Mouse (Mus musculus) bone marrow, adult 2 months (tissue): ENCODE measurements around the gene Lrrc7. TPM values are rescaled to one million over a fixed set of nuclear protein-coding genes. Genes with fewer than 3 reads are reported as not detected.

Source experiments
- H3K27ac ChIP-seq: fragments of 200-500 bp; 2 replicates; pipeline ENCODE4 v1.5.1; 2012; ENCODE audit warnings: low read depth, mild to moderate bottlenecking, control low read depth, inconsistent platforms, low read length; ENCODE audit not compliant: control insufficient read depth, poor library complexity, insufficient read depth
- H3K4me1 ChIP-seq: fragments of 200-500 bp; 2 replicates; pipeline ENCODE4 v1.6.1; 2011; ENCODE audit warnings: low read length; ENCODE audit not compliant: control insufficient read depth, insufficient read depth
- H3K4me3 ChIP-seq: fragments of 200-500 bp; replicated peaks from 2 replicates; pipeline ENCODE3; 2011; ENCODE audit warnings: mild to moderate bottlenecking, low read depth, low read length, control low read depth; ENCODE audit not compliant: control insufficient read depth
- CTCF ChIP-seq: fragments of 200-500 bp; IDR thresholded peaks from 2 replicates; pipeline ENCODE4 v1.5.1; 2011; ENCODE audit warnings: low read length, control low read depth; ENCODE audit not compliant: control insufficient read depth, insufficient read depth
- POLR2A ChIP-seq: fragments of 200-500 bp; IDR thresholded peaks from 2 replicates; pipeline ENCODE4 v1.6.1; 2011; ENCODE audit warnings: low read depth, mild to moderate bottlenecking, control low read depth, low read length, borderline replicate concordance; ENCODE audit not compliant: control insufficient read depth
- WGBS: fragments of 180-500 bp; shearing (Covaris S2); methylation state at CpG from one replicate; pipeline ENCODE4 v1.1.7; 2018; 5-methylcytosine and 5-hydroxymethylcytosine counted together
- polyA plus RNA-seq: library from polyadenylated mRNA; stranded (reverse); fragments of >200 nt; gene quantifications from 2 replicates; pipeline ENCODE4 v1.2.4, GENCODE M21; 2011; ENCODE audit warnings: low replicate concordance; ENCODE audit not compliant: missing spikeins, insufficient read depth, insufficient read length

The Lrrc7 gene
- polyA plus RNA-seq, 1 experiment: not detected

- Histone ChIP-seq H3K27ac (no peak overlapping the region), H3K4me3 (no peak overlapping the region), H3K4me1 (no peaks in the 10 kb centered on the region; the same call in 1 of the 2 replicates)
- 84% methylated on average over 2 of the region's 2 CpGs for WGBS
- no peak for TF ChIP-seq CTCF
- TF ChIP-seq POLR2A: no peak
These were observed 496.8 kb downstream of the Lrrc7 start for GRCm38 (mm10) chr3:158065256-158065655.

- H3K4me3 ChIP-seq: no peak overlapping the region
- 0 out of 2 replicates have a peak overlapping the region, but pooled peaks have one; percentile 24 for H3K27ac ChIP-seq
- WGBS: 57% methylated on average over 5 of the region's 5 CpGs
- no peaks in the 10 kb centered on the region; the same call in 1 of the 2 replicates for H3K4me1 ChIP-seq
- TF ChIP-seq CTCF (no peak), POLR2A (no peak)
These were observed 500.1 kb downstream of the Lrrc7 start for GRCm38 (mm10) chr3:158061811-158062523.

- WGBS: 79% methylated on average over 2 of the region's 2 CpGs
- Histone ChIP-seq H3K4me1 (no peaks in the 10 kb centered on the region; the same call in 1 of the 2 replicates), H3K4me3 (no peak overlapping the region), H3K27ac (no peak overlapping the region)
- TF ChIP-seq POLR2A: no peak
- no peak for TF ChIP-seq CTCF
These were observed 501.3 kb downstream of the Lrrc7 start for GRCm38 (mm10) chr3:158060621-158061291.

- TF ChIP-seq CTCF: no peak
- TF ChIP-seq POLR2A: no peak
- 87% methylated on average over 2 of the region's 2 CpGs for WGBS
- H3K4me3 ChIP-seq: no peak overlapping the region
- H3K27ac ChIP-seq: no peak overlapping the region
- H3K4me1 ChIP-seq: no peaks in the 10 kb centered on the region
These were observed 512.5 kb downstream of the Lrrc7 start for GRCm38 (mm10) chr3:158049508-158049907.

GRCm38 (mm10) chr3:158040755-158041154 is 521.3 kb downstream of the Lrrc7 start:
- H3K27ac ChIP-seq: no peak overlapping the region
- no peaks in the 10 kb centered on the region for H3K4me1 ChIP-seq
- H3K4me3 ChIP-seq: no peak overlapping the region
- 71% methylated on average over 2 of the region's 2 CpGs for WGBS
- TF ChIP-seq POLR2A: no peak
- no peak for TF ChIP-seq CTCF

- WGBS: 81% methylated on average over 3 of the region's 3 CpGs
- TF ChIP-seq CTCF: no peak
- TF ChIP-seq POLR2A: no peak
- H3K4me3 ChIP-seq: no peak overlapping the region
These were observed 523.9 kb downstream of the Lrrc7 start for GRCm38 (mm10) chr3:158038106-158038505.

GRCm38 (mm10) chr3:158036329-158036988 is 525.6 kb downstream of the Lrrc7 start, which contains the start of the genes Srsf11 and Lrrc40:
Srsf11 (minus strand) TSS chr3:158036639.
Lrrc40 (plus strand) TSS chr3:158036662.
- WGBS: under 1% methylated on average over 55 of the region's 55 CpGs
- TF ChIP-seq CTCF: no peak; the same call in 1 of the 2 replicates
- TF ChIP-seq POLR2A: peak; percentile 87; the same call in 1 of the 2 replicates
- peak within 1 kb of the TSS; percentile 85 for H3K4me3 ChIP-seq
- no peaks in the 10 kb centered on the region for H3K4me1 ChIP-seq
- H3K27ac ChIP-seq: peak within 1 kb of the TSS; percentile 87

More at GRCm38 (mm10) chr3:158038106-158038505, 523.9 kb downstream of the Lrrc7 start:
- Histone ChIP-seq H3K4me1 (no peaks in the 10 kb centered on the region), H3K27ac (no peak overlapping the region)

GRCm38 (mm10) chr3:158035866-158036265 is 526.2 kb downstream of the Lrrc7 start:
- 2% methylated on average over 11 of the region's 11 CpGs for WGBS
- Histone ChIP-seq H3K4me3 (peak overlapping the region; percentile 85), H3K27ac (peak overlapping the region; percentile 87), H3K4me1 (no peaks in the 10 kb centered on the region)
- TF ChIP-seq CTCF (no peak), POLR2A (no peak)
